ENCODE assay signal across 20 mouse cellular contexts in the genomic region with DNA sequence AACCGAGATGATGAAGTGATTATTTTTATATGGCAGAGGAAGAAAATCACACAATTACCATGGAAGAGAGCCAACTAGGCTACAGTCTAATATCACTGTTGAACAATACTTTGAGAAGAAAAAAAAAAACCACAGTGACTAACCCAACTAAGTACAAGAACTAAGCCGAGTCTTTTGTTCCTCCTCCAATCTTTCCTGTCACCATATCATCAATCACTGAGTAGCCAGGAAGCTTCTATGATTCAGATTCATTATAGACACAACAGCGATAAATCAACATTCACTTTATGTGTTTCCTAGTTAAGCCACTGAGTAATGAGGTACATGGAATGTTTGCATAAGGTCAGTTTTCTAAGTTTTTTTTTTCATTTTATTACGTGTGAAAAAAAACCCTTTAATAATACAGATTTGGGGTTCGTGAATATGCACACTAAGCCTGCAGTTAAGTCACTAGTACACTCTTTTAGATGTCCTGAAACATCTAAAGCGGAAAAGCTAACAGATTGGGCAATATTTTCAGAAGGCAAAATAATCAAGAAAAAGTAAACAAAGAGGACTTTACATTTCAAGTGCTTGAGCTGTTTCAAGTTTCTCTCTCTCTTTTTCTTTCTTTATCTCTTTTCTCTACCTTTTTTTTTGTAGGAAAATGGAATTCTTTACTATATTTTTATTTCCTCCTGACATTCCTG. TPM values are rescaled to one million over a fixed set of nuclear protein-coding genes. Genes with fewer than 3 reads are reported as not detected.
A peak's percentile ranks its signal among the peaks of the same experiment; 100 is the strongest.
DNase-seq lines count a peak whose midpoint lies in the region; ATAC-seq and TF ChIP-seq lines count a peak whose summit lies in the region.
"Had no signal": no experiment of that assay in that cellular context is flagged by ENCODE, and none has a peak within 500 bp of the region (broad histone marks: within the 10 kb centered on the region; RNA-seq: fewer than 3 reads in every experiment).

No protein-coding gene starts in this region.

- ATAC-seq in liver, embryonic 12.5 days: no peak
- ATAC-seq in stomach, embryonic 14.5 days (ENCODE audit: insufficient number of reproducible peaks, insufficient read depth, low FRiP score, low read depth): peak; percentile 33; the same call in 1 of the 2 replicates
- ATAC-seq in hindbrain, embryonic 11.5 days (ENCODE audit: low FRiP score): no peak

- H3K79me2 ChIP-seq in liver, adult 2 months (ENCODE audit: control insufficient read depth, insufficient read depth, low read length): peaks cover 15% of the 10 kb centered on the region; the same call in 1 of the 2 replicates

- H3K9ac ChIP-seq in liver, adult 2 months (ENCODE audit: low read depth, low read length): no peak overlapping the region
- H3K9ac ChIP-seq in liver, embryonic 12.5 days: no peak overlapping the region
- H3K9ac ChIP-seq in stomach, embryonic 14.5 days (replicated peaks; ENCODE audit: low read depth, low read length): no peak overlapping the region
- no peak overlapping the region for H3K9ac ChIP-seq in hindbrain, embryonic 11.5 days (ENCODE audit: low read depth, low read length)
- H3K9ac ChIP-seq: embryonic facial prominence, embryonic 13.5 days; hindbrain, embryonic 13.5 days; intestine, embryonic 15.5 days; midbrain, embryonic 12.5 days; neural tube, embryonic 15.5 days had no signal

- no peak overlapping the region for H3K4me2 ChIP-seq in liver, embryonic 12.5 days
- no peak overlapping the region for H3K4me2 ChIP-seq in stomach, embryonic 14.5 days (replicated peaks; ENCODE audit: low read depth, low read length)
- no peak overlapping the region for H3K4me2 ChIP-seq in hindbrain, embryonic 11.5 days (replicated peaks; ENCODE audit: low read depth, low read length)
- H3K4me2 ChIP-seq: embryonic facial prominence, embryonic 13.5 days; hindbrain, embryonic 13.5 days; intestine, embryonic 15.5 days; midbrain, embryonic 12.5 days; neural tube, embryonic 15.5 days had no signal

- no peak for TF ChIP-seq POLR2A in liver, adult 2 months (IDR thresholded peaks at IDR 0.05; ENCODE audit: extremely low read depth, insufficient read depth, low read length)

- 9% methylated on average over 6 of the region's 6 CpGs for WGBS in liver, adult 2 months
- 54% methylated on average over 6 of the region's 6 CpGs for WGBS in liver, embryonic 12.5 days (ENCODE audit: insufficient replicate concordance)
- 43% methylated on average over 6 of the region's 6 CpGs for WGBS in stomach, embryonic 14.5 days
- WGBS in hindbrain, embryonic 11.5 days: 70% methylated on average over 6 of the region's 6 CpGs

- peaks cover 4% of the 10 kb centered on the region; the same call in 1 of the 2 replicates for H3K4me1 ChIP-seq in liver, adult 2 months (ENCODE audit: control insufficient read depth, insufficient read depth, low read length)
- no peaks in the 10 kb centered on the region for H3K4me1 ChIP-seq in liver, embryonic 12.5 days
- peaks cover 3% of the 10 kb centered on the region; the same call in 1 of the 2 replicates for H3K4me1 ChIP-seq in stomach, embryonic 14.5 days (ENCODE audit: control insufficient read depth, insufficient read depth, low read length)
- no peaks in the 10 kb centered on the region for H3K4me1 ChIP-seq in hindbrain, embryonic 11.5 days (replicated peaks; ENCODE audit: control insufficient read depth, insufficient read depth, low read length)
- H3K4me1 ChIP-seq: embryonic facial prominence, embryonic 13.5 days; forebrain, embryonic 10.5 days; hindbrain, embryonic 13.5 days; intestine, embryonic 15.5 days; midbrain, embryonic 12.5 days; neural tube, embryonic 15.5 days had no signal

- H3K4me3 ChIP-seq in liver, adult 2 months (ENCODE audit: insufficient read depth, low read depth, low read length): peak overlapping the region; percentile 7; the same call in 1 of the 2 replicates
- H3K4me3 ChIP-seq in liver, embryonic 12.5 days: no peak overlapping the region
- H3K4me3 ChIP-seq in stomach, embryonic 14.5 days (ENCODE audit: low read depth, low read length): no peak overlapping the region
- H3K4me3 ChIP-seq in hindbrain, embryonic 11.5 days (ENCODE audit: low read depth, low read length): no peak overlapping the region
- H3K4me3 ChIP-seq: embryonic facial prominence, embryonic 13.5 days; forebrain, embryonic 10.5 days; heart, adult 2 months; hindbrain, embryonic 13.5 days; intestine, embryonic 15.5 days; midbrain, embryonic 12.5 days; neural tube, embryonic 15.5 days had no signal

- no peaks in the 10 kb centered on the region for H3K9me3 ChIP-seq in liver, embryonic 12.5 days (replicated peaks)
- no peaks in the 10 kb centered on the region for H3K9me3 ChIP-seq in stomach, embryonic 14.5 days (ENCODE audit: control insufficient read depth, low read depth, low read length)
- no peaks in the 10 kb centered on the region for H3K9me3 ChIP-seq in hindbrain, embryonic 11.5 days (ENCODE audit: control insufficient read depth, low read length)
- H3K9me3 ChIP-seq: embryonic facial prominence, embryonic 13.5 days; forebrain, embryonic 10.5 days; hindbrain, embryonic 13.5 days; intestine, embryonic 15.5 days; midbrain, embryonic 12.5 days; neural tube, embryonic 15.5 days had no signal

- no peaks in the 10 kb centered on the region for H3K27me3 ChIP-seq in liver, adult 2 months (ENCODE audit: control insufficient read depth, insufficient read depth, low read length)
- no peaks in the 10 kb centered on the region for H3K27me3 ChIP-seq in liver, embryonic 12.5 days (replicated peaks)
- no peaks in the 10 kb centered on the region for H3K27me3 ChIP-seq in stomach, embryonic 14.5 days (ENCODE audit: control insufficient read depth, insufficient read depth, low read length)
- no peaks in the 10 kb centered on the region for H3K27me3 ChIP-seq in hindbrain, embryonic 11.5 days (ENCODE audit: control insufficient read depth, insufficient read depth, low read length)
- H3K27me3 ChIP-seq: embryonic facial prominence, embryonic 13.5 days; hindbrain, embryonic 13.5 days; intestine, embryonic 15.5 days; midbrain, embryonic 12.5 days; neural tube, embryonic 15.5 days had no signal

- no peak overlapping the region for H3K27ac ChIP-seq in liver, adult 2 months (replicated peaks; ENCODE audit: insufficient read depth, low read depth, low read length)
- H3K27ac ChIP-seq in liver, embryonic 12.5 days: no peak overlapping the region
- no peak overlapping the region for H3K27ac ChIP-seq in stomach, embryonic 14.5 days (ENCODE audit: low read length)
- H3K27ac ChIP-seq in hindbrain, embryonic 11.5 days (ENCODE audit: low read depth, low read length): no peak overlapping the region
- H3K27ac ChIP-seq: embryonic facial prominence, embryonic 13.5 days; forebrain, embryonic 10.5 days; heart, adult 2 months; hindbrain, embryonic 13.5 days; intestine, embryonic 15.5 days; midbrain, embryonic 12.5 days; neural tube, embryonic 15.5 days had no signal

- TF ChIP-seq CTCF in liver, adult 2 months (IDR thresholded peaks at IDR 0.05; ENCODE audit: low read depth, low read length): no peak

- H3K36me3 ChIP-seq in liver, adult 2 months (ENCODE audit: control insufficient read depth, insufficient read depth, low read length): no peaks in the 10 kb centered on the region
- no peaks in the 10 kb centered on the region for H3K36me3 ChIP-seq in liver, embryonic 12.5 days
- H3K36me3 ChIP-seq in stomach, embryonic 14.5 days (ENCODE audit: control insufficient read depth, insufficient read depth, low read length): no peaks in the 10 kb centered on the region
- no peaks in the 10 kb centered on the region for H3K36me3 ChIP-seq in hindbrain, embryonic 11.5 days (ENCODE audit: control insufficient read depth, insufficient read depth, low read length)
- H3K36me3 ChIP-seq: embryonic facial prominence, embryonic 13.5 days; forebrain, embryonic 10.5 days; hindbrain, embryonic 13.5 days; intestine, embryonic 15.5 days; midbrain, embryonic 12.5 days; neural tube, embryonic 15.5 days had no signal

- DNase-seq in liver, adult 2 months (ENCODE audit: extremely low read depth, low read depth, low spot score): peak; percentile 94
- peak; percentile 65 for DNase-seq in 416B (ENCODE audit: low read depth)
- DNase-seq in NIH3T3 (ENCODE audit: low read depth): peak; percentile 50
- DNase-seq in adrenal gland, adult 8-10 months: no peak
- no peak for DNase-seq in hindbrain, embryonic 11.5 days (ENCODE audit: low spot score)
- DNase-seq: adrenal gland, postnatal 25 days; cerebellum, adult 18-20 months; cerebellum, postnatal 36 days; heart, adult 2 months; kidney, postnatal 4 days; right cerebral cortex, postnatal 25 days; thymus, adult 18-20 months had no signal

RNA-seq across cellular contexts. Expression of gene Alcam, which starts 15.5 kb away (rescaled TPM):
- 52.0 and 65.6 TPM in 2 replicates for total RNA-seq in liver, adult 2 months (2014; rRNA removed)
- 7.4 and 8.7 TPM in 2 replicates for polyA plus RNA-seq in liver, adult 2 months (2012; rRNA removed)
- polyA plus RNA-seq in liver, embryonic 12.5 days (2016; fragmentation: Nextera tagmentation; extraction: Ambion mirVana): 8.3 and 9.4 TPM in 2 replicates
- polyA plus RNA-seq in stomach, embryonic 14.5 days (2014; fragmentation: Nextera tagmentation; extraction: Ambion mirVana): 103 TPM in 2 replicates
- total RNA-seq in adrenal gland, adult 8-10 months (2022): 10 to 100 TPM; 50.5 to 84.0 (median 58.9) TPM
- 57.6 and 84.9 TPM in 2 replicates for polyA plus RNA-seq in hindbrain, embryonic 11.5 days (2014; fragmentation: Nextera tagmentation; extraction: Ambion mirVana)

Comparison
In these comparisons a context has a peak if more than half of its experiments do, and no peak if none do; other contexts are left out.
1. DNase-seq: peak in liver, adult 2 months (single experiment), 416B (single experiment) and NIH3T3 (single experiment); none in adrenal gland, adult 8-10 months (single experiment) and hindbrain, embryonic 11.5 days (single experiment).